Mouse (Mus musculus) intestine, postnatal 0 days (tissue): Measurements from ENCODE around the gene Keap1. TPM values are rescaled to one million over a fixed set of nuclear protein-coding genes. Genes with fewer than 3 reads are reported as not detected.

Source experiments
- ATAC-seq: fragments of 200-750 bp; cut with Nextera tagmentation; 2 replicates; pipeline ENCODE4 v1.8.0; 2017; ENCODE audit warnings: mild to moderate bottlenecking, moderate TSS enrichment, moderate library complexity
- H3K27ac ChIP-seq: fragments of 300-500 bp; sonication (generic); 2 replicates; pipeline ENCODE4 v1.5.1; 2014; ENCODE audit warnings: mild to moderate bottlenecking, low read depth, low read length, moderate library complexity
- H3K27me3 ChIP-seq: fragments of 300-500 bp; sonication (generic); replicated peaks from 2 replicates; pipeline ENCODE4 v1.6.1; 2014; ENCODE audit warnings: low read length, mixed read lengths; ENCODE audit not compliant: control insufficient read depth, insufficient read depth
- H3K36me3 ChIP-seq: fragments of 300-500 bp; sonication (generic); 2 replicates; pipeline ENCODE4 v1.6.1; 2014; ENCODE audit warnings: mild to moderate bottlenecking, moderate library complexity; ENCODE audit not compliant: control insufficient read depth, insufficient read depth
- H3K4me1 ChIP-seq: fragments of 300-500 bp; sonication (generic); replicated peaks from 2 replicates; pipeline ENCODE4 v1.6.1; 2014; ENCODE audit warnings: antibody characterized with exemption, low read length, mixed read lengths; ENCODE audit not compliant: control insufficient read depth, insufficient read depth
- H3K4me2 ChIP-seq: fragments of 300-500 bp; sonication (generic); replicated peaks from 2 replicates; pipeline ENCODE4 v1.6.1; 2014; ENCODE audit warnings: low read depth, mild to moderate bottlenecking, moderate library complexity
- H3K4me3 ChIP-seq: fragments of 300-500 bp; sonication (generic); 2 replicates; pipeline ENCODE4 v1.5.1; 2014; ENCODE audit warnings: low read depth, low read length
- H3K9ac ChIP-seq: fragments of 300-500 bp; sonication (generic); 2 replicates; pipeline ENCODE4 v1.6.1; 2014; ENCODE audit warnings: mild to moderate bottlenecking, low read depth, low read length
- H3K9me3 ChIP-seq: fragments of 300-500 bp; sonication (generic); 2 replicates; pipeline ENCODE4 v1.6.1; 2016; ENCODE audit warnings: mixed run types; ENCODE audit not compliant: control insufficient read depth
- CTCF ChIP-seq: sonication (generic); IDR thresholded peaks from 2 replicates; pipeline ENCODE4 v1.5.1; 2016; ENCODE audit warnings: low read depth, mild to moderate bottlenecking, control low read depth, antibody characterized with exemption, moderate library complexity
- WGBS: fragments of 180-500 bp; shearing (Covaris S2); extraction: QIAGEN DNeasy Blood & Tissue Kit; methylation state at CpG from one replicate; pipeline ENCODE4 v1.1.7; 2014; 5-methylcytosine and 5-hydroxymethylcytosine counted together
- polyA plus RNA-seq: library from polyadenylated mRNA; unstranded; fragments of >200 nt; fragmentation: Nextera tagmentation; extraction: Ambion mirVana; gene quantifications from 2 replicates; pipeline ENCODE4 v1.2.1, GENCODE M21; 2015

Keap1 gene
- polyA plus RNA-seq, 1 experiment from 2014 or later = 38.3 TPM

GRCm38 (mm10) chr9:21221383-21221929, 17.7 kb downstream of the Keap1 start:
- no peak overlapping the region for H3K27ac ChIP-seq
- 18% methylated on average over 7 of the region's 7 CpGs for WGBS
- ATAC-seq = peak; percentile 20

GRCm38 (mm10) chr9:21220490-21221382, 18.4 kb downstream of the Keap1 start:
- no peaks in the 10 kb centered on the region for H3K4me1 ChIP-seq
- peak overlapping the region; percentile 60 for H3K4me2 ChIP-seq
- peak; percentile 88 for ATAC-seq
- TF ChIP-seq CTCF = peak; percentile 98
- peak overlapping the region; percentile 28 for H3K4me3 ChIP-seq
- peak overlapping the region; percentile 11; the same call in 1 of the 2 replicates for H3K9ac ChIP-seq
- no peaks in the 10 kb centered on the region for H3K27me3 ChIP-seq
- H3K9me3 ChIP-seq = no peaks in the 10 kb centered on the region
- H3K36me3 ChIP-seq = no peaks in the 10 kb centered on the region
- H3K27ac ChIP-seq = peak overlapping the region; percentile 66; the same call in 1 of the 2 replicates
- WGBS = 6% methylated on average over 21 of the region's 21 CpGs

More at GRCm38 (mm10) chr9:21221383-21221929, 17.7 kb downstream of the Keap1 start:
- H3K36me3 ChIP-seq = no peaks in the 10 kb centered on the region
- no peaks in the 10 kb centered on the region for H3K27me3 ChIP-seq
- no peaks in the 10 kb centered on the region for H3K9me3 ChIP-seq
- H3K9ac ChIP-seq = no peak overlapping the region
- no peak overlapping the region for H3K4me3 ChIP-seq
- peak; percentile 83 for TF ChIP-seq CTCF
- peak overlapping the region; percentile 60 for H3K4me2 ChIP-seq
- H3K4me1 ChIP-seq = no peaks in the 10 kb centered on the region

- no peak overlapping the region for H3K4me3 ChIP-seq
- no peak overlapping the region for H3K27ac ChIP-seq
- H3K27me3 ChIP-seq = no peaks in the 10 kb centered on the region
- no peaks in the 10 kb centered on the region for H3K9me3 ChIP-seq
- H3K9ac ChIP-seq = no peak overlapping the region
- H3K4me2 ChIP-seq = no peak overlapping the region
- no peaks in the 10 kb centered on the region for H3K36me3 ChIP-seq
- 59% methylated on average over 3 of the region's 3 CpGs for WGBS
- ATAC-seq = no peak
- no peaks in the 10 kb centered on the region for H3K4me1 ChIP-seq
- no peak for TF ChIP-seq CTCF
These were observed 19.3 kb downstream of the Keap1 start for GRCm38 (mm10) chr9:21219820-21220219.

GRCm38 (mm10) chr9:21216050-21216841, 22.9 kb downstream of the Keap1 start:
- no peaks in the 10 kb centered on the region for H3K27me3 ChIP-seq
- no peaks in the 10 kb centered on the region for H3K36me3 ChIP-seq
- TF ChIP-seq CTCF = no peak
- no peak overlapping the region for H3K27ac ChIP-seq
- WGBS = 71% methylated on average over 25 of the region's 25 CpGs
- no peak overlapping the region for H3K4me2 ChIP-seq
- no peak for ATAC-seq
- no peak overlapping the region for H3K9ac ChIP-seq
- no peak overlapping the region for H3K4me3 ChIP-seq
- no peaks in the 10 kb centered on the region for H3K4me1 ChIP-seq
- H3K9me3 ChIP-seq = no peaks in the 10 kb centered on the region

GRCm38 (mm10) chr9:21213617-21214190, 25.5 kb downstream of the Keap1 start:
- 57% methylated on average over 7 of the region's 7 CpGs for WGBS
- no peak overlapping the region for H3K4me2 ChIP-seq

More at GRCm38 (mm10) chr9:21213617-21214190, 25.5 kb downstream of the Keap1 start:
- Histone ChIP-seq H3K36me3 (no peaks in the 10 kb centered on the region), H3K9ac (no peak overlapping the region), H3K9me3 (no peaks in the 10 kb centered on the region), H3K27me3 (no peaks in the 10 kb centered on the region), H3K27ac (no peak overlapping the region), H3K4me3 (no peak overlapping the region), H3K4me1 (no peaks in the 10 kb centered on the region; the same call in 1 of the 2 replicates)
- TF ChIP-seq CTCF = peak; percentile 65
- no peak for ATAC-seq
